In genomic region chr12:69724018-69724710, GRCm38 (mm10) we compare ENCODE assay signal across 7 mouse cellular contexts. TPM values are rescaled to one million over a fixed set of nuclear protein-coding genes. Genes with fewer than 3 reads are reported as not detected.
DNase-seq lines count a peak whose midpoint lies in the region; ATAC-seq lines count a peak whose summit lies in the region.

No protein-coding gene starts in this region.

- ATAC-seq in megakaryocyte, adult 5-6 weeks (ENCODE audit: poor library complexity, severe bottlenecking) = no peak
- peak; percentile 53; the same call in 1 of the 2 replicates for ATAC-seq in embryonic facial prominence, embryonic 13.5 days (ENCODE audit: insufficient number of reproducible peaks, insufficient read depth, low FRiP score, low TSS enrichment, low read depth)
- peak; percentile 1; the same call in 1 of the 2 replicates for ATAC-seq in hindbrain, embryonic 16.5 days
- ATAC-seq in neural tube, embryonic 12.5 days (ENCODE audit: low FRiP score, low read depth) = peak; percentile 39
- ATAC-seq in activated CD4-positive, CD25-positive, alpha-beta regulatory T cell, adult 4 months = no peak

- DNase-seq in spleen, postnatal 4 days (ENCODE audit: low spot score in 2 of 2) = no peak

- H3K36me3 ChIP-seq in megakaryocyte, embryonic 14.5 days (replicated peaks; ENCODE audit: low read length) = peaks cover 37% of the 10 kb centered on the region
- H3K36me3 ChIP-seq in embryonic facial prominence, embryonic 13.5 days = peaks cover 22% of the 10 kb centered on the region
- H3K36me3 ChIP-seq in hindbrain, embryonic 16.5 days (ENCODE audit: control insufficient read depth, insufficient read depth, low read length) = peaks cover 14% of the 10 kb centered on the region
- H3K36me3 ChIP-seq in neural tube, embryonic 12.5 days = peaks cover 9% of the 10 kb centered on the region

- peak overlapping the region; percentile 99 for H3K4me3 ChIP-seq in megakaryocyte, embryonic 14.5 days (replicated peaks)
- H3K4me3 ChIP-seq in embryonic facial prominence, embryonic 13.5 days = peak overlapping the region; percentile 84
- peak overlapping the region; percentile 91 for H3K4me3 ChIP-seq in hindbrain, embryonic 16.5 days (ENCODE audit: low read length)
- peak overlapping the region; percentile 68 for H3K4me3 ChIP-seq in neural tube, embryonic 12.5 days

- no peaks in the 10 kb centered on the region for H3K27me3 ChIP-seq in megakaryocyte, embryonic 14.5 days (replicated peaks)
- no peaks in the 10 kb centered on the region for H3K27me3 ChIP-seq in embryonic facial prominence, embryonic 13.5 days
- H3K27me3 ChIP-seq in hindbrain, embryonic 16.5 days (replicated peaks; ENCODE audit: control insufficient read depth, insufficient read depth, low read length) = no peaks in the 10 kb centered on the region
- no peaks in the 10 kb centered on the region for H3K27me3 ChIP-seq in neural tube, embryonic 12.5 days (replicated peaks)

- peak overlapping the region; percentile 36; the same call in 1 of the 2 replicates for H3K27ac ChIP-seq in embryonic facial prominence, embryonic 13.5 days
- peak overlapping the region; percentile 36; the same call in 1 of the 2 replicates for H3K27ac ChIP-seq in hindbrain, embryonic 16.5 days (ENCODE audit: low read depth, low read length)
- H3K27ac ChIP-seq in neural tube, embryonic 12.5 days = 0 out of 2 replicates have a peak overlapping the region, but pooled peaks have one; percentile 50

- H3K9ac ChIP-seq in embryonic facial prominence, embryonic 13.5 days = peak overlapping the region; percentile 84
- H3K9ac ChIP-seq in hindbrain, embryonic 16.5 days (ENCODE audit: low read depth, low read length) = peak overlapping the region; percentile 86
- peak overlapping the region; percentile 69 for H3K9ac ChIP-seq in neural tube, embryonic 12.5 days

- WGBS in embryonic facial prominence, embryonic 13.5 days = 2% methylated on average over 24 of the region's 24 CpGs
- WGBS in hindbrain, embryonic 16.5 days = 1% methylated on average over 24 of the region's 24 CpGs
- WGBS in neural tube, embryonic 12.5 days = 4% methylated on average over 24 of the region's 24 CpGs

- peaks cover 28% of the 10 kb centered on the region for H3K4me1 ChIP-seq in megakaryocyte, embryonic 14.5 days
- H3K4me1 ChIP-seq in embryonic facial prominence, embryonic 13.5 days = peaks cover 10% of the 10 kb centered on the region
- H3K4me1 ChIP-seq in hindbrain, embryonic 16.5 days (ENCODE audit: control insufficient read depth, insufficient read depth, low read depth, low read length) = peaks cover 12% of the 10 kb centered on the region
- H3K4me1 ChIP-seq in neural tube, embryonic 12.5 days = peaks cover 14% of the 10 kb centered on the region

- H3K4me2 ChIP-seq in embryonic facial prominence, embryonic 13.5 days = peak overlapping the region; percentile 93
- peak overlapping the region; percentile 85 for H3K4me2 ChIP-seq in hindbrain, embryonic 16.5 days (ENCODE audit: low read length)
- H3K4me2 ChIP-seq in neural tube, embryonic 12.5 days (replicated peaks) = peak overlapping the region; percentile 92

- peaks cover 8% of the 10 kb centered on the region for H3K9me3 ChIP-seq in megakaryocyte, embryonic 14.5 days
- peaks cover 7% of the 10 kb centered on the region for H3K9me3 ChIP-seq in embryonic facial prominence, embryonic 13.5 days
- H3K9me3 ChIP-seq in hindbrain, embryonic 16.5 days (ENCODE audit: control insufficient read depth, low read length) = peaks cover 6% of the 10 kb centered on the region
- peaks cover 9% of the 10 kb centered on the region for H3K9me3 ChIP-seq in neural tube, embryonic 12.5 days

RNA-seq across cellular contexts. Expression of gene L2hgdh, which starts 0.5 kb away (rescaled TPM):
- polyA plus RNA-seq in megakaryocyte, embryonic 14.5 days (2012; ENCODE audit: insufficient read depth, low replicate concordance) = 0.65 and 0.95 TPM in 2 replicates
- 1.6 and 2.4 TPM in 2 replicates for total RNA-seq in megakaryocyte, adult 5-6 weeks (2015)
- total RNA-seq in megakaryocyte, adult 5-6 weeks (2017) = 1.4 and 4.3 TPM in 2 replicates
- 16.8 and 17.5 TPM in 2 replicates for polyA plus RNA-seq in embryonic facial prominence, embryonic 13.5 days (2015; fragmentation: Nextera tagmentation; extraction: Ambion mirVana)
- 14.4 and 15.3 TPM in 2 replicates for polyA plus RNA-seq in hindbrain, embryonic 16.5 days (2015; fragmentation: Nextera tagmentation; extraction: Ambion mirVana)
- 12.0 and 12.8 TPM in 2 replicates for polyA plus RNA-seq in neural tube, embryonic 12.5 days (2016; fragmentation: Nextera tagmentation; extraction: Ambion mirVana)
- 1 to 10 TPM; 2.4 to 3.7 TPM for polyA plus RNA-seq in activated CD4-positive, CD25-positive, alpha-beta regulatory T cell, adult 4 months (2017; shearing (Covaris generic))

RNA-seq across cellular contexts. Expression of gene Atp5s, which starts 0.6 kb away (rescaled TPM):
- polyA plus RNA-seq in megakaryocyte, embryonic 14.5 days (2012; ENCODE audit: insufficient read depth, low replicate concordance) = 3.3 and 5.8 TPM in 2 replicates
- total RNA-seq in megakaryocyte, adult 5-6 weeks (2015) = 10.3 and 12.6 TPM in 2 replicates
- total RNA-seq in megakaryocyte, adult 5-6 weeks (2017) = 4.2 and 5.2 TPM in 2 replicates
- 30.4 and 39.3 TPM in 2 replicates for polyA plus RNA-seq in embryonic facial prominence, embryonic 13.5 days (2015; fragmentation: Nextera tagmentation; extraction: Ambion mirVana)
- 38.9 and 42.6 TPM in 2 replicates for polyA plus RNA-seq in hindbrain, embryonic 16.5 days (2015; fragmentation: Nextera tagmentation; extraction: Ambion mirVana)
- polyA plus RNA-seq in neural tube, embryonic 12.5 days (2016; fragmentation: Nextera tagmentation; extraction: Ambion mirVana) = 21.0 and 22.9 TPM in 2 replicates
- polyA plus RNA-seq in activated CD4-positive, CD25-positive, alpha-beta regulatory T cell, adult 4 months (2017; shearing (Covaris generic)) = 10 to 100 TPM in 1 of 2 experiments, 1 to 10 TPM in 1; 9.2 to 14.0 TPM

RNA-seq across cellular contexts. Expression of gene Sos2, which starts 42.5 kb away (rescaled TPM):
- polyA plus RNA-seq in megakaryocyte, embryonic 14.5 days (2012; ENCODE audit: insufficient read depth, low replicate concordance) = 4.3 TPM in 1 of 2 replicates, not detected in the other
- 58.6 and 64.1 TPM in 2 replicates for total RNA-seq in megakaryocyte, adult 5-6 weeks (2015)
- 29.9 and 57.6 TPM in 2 replicates for total RNA-seq in megakaryocyte, adult 5-6 weeks (2017)
- 12.9 and 13.3 TPM in 2 replicates for polyA plus RNA-seq in embryonic facial prominence, embryonic 13.5 days (2015; fragmentation: Nextera tagmentation; extraction: Ambion mirVana)
- polyA plus RNA-seq in hindbrain, embryonic 16.5 days (2015; fragmentation: Nextera tagmentation; extraction: Ambion mirVana) = 11.1 and 11.3 TPM in 2 replicates
- polyA plus RNA-seq in neural tube, embryonic 12.5 days (2016; fragmentation: Nextera tagmentation; extraction: Ambion mirVana) = 11.8 and 13.0 TPM in 2 replicates
- 10 to 100 TPM; 10.0 to 13.7 TPM for polyA plus RNA-seq in activated CD4-positive, CD25-positive, alpha-beta regulatory T cell, adult 4 months (2017; shearing (Covaris generic))

Comparison
In these comparisons a context has a peak if more than half of its experiments do, and no peak if none do; other contexts are left out.
1. ATAC-seq: peak in embryonic facial prominence, embryonic 13.5 days (single experiment), hindbrain, embryonic 16.5 days (single experiment) and neural tube, embryonic 12.5 days (single experiment); none in megakaryocyte, adult 5-6 weeks (single experiment) and activated CD4-positive, CD25-positive, alpha-beta regulatory T cell, adult 4 months (single experiment).
2. Peak in every context shown above with its lines, with median percentiles within 50 percentile points of each other: H3K4me3 ChIP-seq, H3K27ac ChIP-seq, H3K4me2 ChIP-seq and H3K9ac ChIP-seq.